Mouse (Mus musculus): ENCODE measurements around the gene Ctse. TPM values are rescaled to one million over a fixed set of nuclear protein-coding genes. Genes with fewer than 3 reads are reported as not detected.

The Ctse gene
- polyA plus RNA-seq, 1 experiment from 2014 or later = not detected

- DNase-seq (ENCODE audit: low spot score) (no peak), ATAC-seq (no peak)
- Histone ChIP-seq H3K27ac (ENCODE audit: low read depth, low read length) (no peak overlapping the region), H3K4me1 (ENCODE audit: control insufficient read depth, insufficient read depth, low read length) (peaks cover 6% of the 10 kb centered on the region; the same call in 1 of the 2 replicates), H3K4me3 (ENCODE audit: low read depth, low read length) (no peak overlapping the region), H3K9me3 (replicated peaks; ENCODE audit: control insufficient read depth, low read length) (no peaks in the 10 kb centered on the region), H3K36me3 (ENCODE audit: control insufficient read depth, insufficient read depth, low read length) (no peaks in the 10 kb centered on the region), H3K27me3 (replicated peaks; ENCODE audit: control insufficient read depth, insufficient read depth, low read length) (no peaks in the 10 kb centered on the region), H3K4me2 (ENCODE audit: low read length) (no peak overlapping the region), H3K9ac (ENCODE audit: low read length) (0 out of 2 replicates have a peak overlapping the region, but pooled peaks have one; percentile 13)
- WGBS = 92% methylated on average over 2 of the region's 2 CpGs
Observed at GRCm38 (mm10) chr1:131660266-131660665, 22.2 kb downstream of the Ctse start.

DNA sequence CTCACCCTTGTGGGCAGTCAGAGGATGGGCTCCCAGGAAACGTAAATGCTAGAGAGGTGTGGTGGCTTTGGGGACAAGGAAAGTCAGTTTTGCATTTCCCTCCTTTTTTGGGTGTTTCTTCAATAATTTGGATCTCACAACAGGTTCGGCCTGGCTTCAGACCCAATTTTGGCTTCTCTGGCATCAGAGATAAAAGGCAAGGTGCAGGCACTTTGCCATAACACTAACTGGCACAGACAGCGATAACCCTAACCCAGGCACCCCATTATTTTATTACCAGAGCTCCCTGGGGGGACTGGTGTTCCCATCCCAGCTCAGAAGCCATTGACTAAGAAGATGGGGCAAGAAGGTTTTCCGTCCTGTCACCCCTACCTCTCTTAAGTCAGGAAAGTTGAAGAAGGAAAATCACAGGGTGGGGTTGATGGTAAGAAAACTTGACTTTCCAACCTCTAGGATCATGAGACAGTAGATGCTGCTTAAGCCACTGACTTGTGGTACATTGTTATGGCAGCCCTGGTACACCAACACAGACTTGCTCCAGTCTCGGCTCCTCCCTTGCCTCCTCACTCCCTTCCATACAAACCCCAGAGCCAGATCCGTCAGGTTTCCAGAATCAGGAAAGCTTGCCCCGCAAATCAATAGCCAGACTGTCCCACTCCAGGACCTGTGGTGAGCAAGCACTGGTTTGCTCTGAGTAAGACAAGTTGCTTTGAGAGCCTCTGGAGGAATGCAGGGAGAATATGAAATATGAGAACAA is 22.8 kb downstream of the Ctse start:
- no peaks in the 10 kb centered on the region for H3K9me3 ChIP-seq (replicated peaks; ENCODE audit: control insufficient read depth, low read length)
- H3K4me1 ChIP-seq (ENCODE audit: control insufficient read depth, insufficient read depth, low read length) = peaks cover 6% of the 10 kb centered on the region; the same call in 1 of the 2 replicates
- H3K4me3 ChIP-seq (ENCODE audit: low read depth, low read length) = no peak overlapping the region
- DNase-seq (ENCODE audit: low spot score) (no peak), ATAC-seq (no peak)
- no peak overlapping the region for H3K4me2 ChIP-seq (ENCODE audit: low read length)
- WGBS = 83% methylated on average over 7 of the region's 7 CpGs
- no peaks in the 10 kb centered on the region for H3K36me3 ChIP-seq (ENCODE audit: control insufficient read depth, insufficient read depth, low read length)
- no peak overlapping the region for H3K27ac ChIP-seq (ENCODE audit: low read depth, low read length)
- no peak overlapping the region for H3K9ac ChIP-seq (ENCODE audit: low read length)
- no peaks in the 10 kb centered on the region for H3K27me3 ChIP-seq (replicated peaks; ENCODE audit: control insufficient read depth, insufficient read depth, low read length)

DNA sequence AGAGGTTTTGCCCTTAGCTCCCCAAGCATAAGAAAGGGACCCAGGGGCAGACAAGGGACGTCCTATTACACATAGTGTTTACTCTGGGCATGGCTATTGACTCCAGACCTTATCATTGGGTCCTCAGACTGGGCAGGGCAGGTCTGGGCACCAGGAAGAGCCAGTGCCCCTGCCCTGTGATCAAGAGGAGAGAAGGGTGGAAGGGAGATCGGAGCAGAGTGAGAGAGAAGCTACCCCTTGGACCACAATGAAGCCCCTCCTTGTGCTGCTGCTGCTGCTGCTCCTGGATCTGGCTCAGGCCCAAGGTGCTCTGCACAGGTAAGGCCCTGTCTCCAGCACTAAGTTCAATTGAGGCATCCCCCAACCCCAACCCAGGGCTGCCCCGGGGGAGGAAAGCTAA is 23.6 kb downstream of the Ctse start:
- no peak overlapping the region for H3K27ac ChIP-seq (ENCODE audit: low read depth, low read length)
- no peaks in the 10 kb centered on the region for H3K9me3 ChIP-seq (replicated peaks; ENCODE audit: control insufficient read depth, low read length)
- H3K4me2 ChIP-seq (ENCODE audit: low read length) = no peak overlapping the region
- H3K4me1 ChIP-seq (ENCODE audit: control insufficient read depth, insufficient read depth, low read length) = peaks cover 6% of the 10 kb centered on the region; the same call in 1 of the 2 replicates
- H3K9ac ChIP-seq (ENCODE audit: low read length) = no peak overlapping the region
- ATAC-seq = no peak
- H3K36me3 ChIP-seq (ENCODE audit: control insufficient read depth, insufficient read depth, low read length) = no peaks in the 10 kb centered on the region
- no peak for DNase-seq (ENCODE audit: low spot score)
- no peaks in the 10 kb centered on the region for H3K27me3 ChIP-seq (replicated peaks; ENCODE audit: control insufficient read depth, insufficient read depth, low read length)
- H3K4me3 ChIP-seq (ENCODE audit: low read depth, low read length) = no peak overlapping the region
- 78% methylated on average over 3 of the region's 3 CpGs for WGBS

DNA sequence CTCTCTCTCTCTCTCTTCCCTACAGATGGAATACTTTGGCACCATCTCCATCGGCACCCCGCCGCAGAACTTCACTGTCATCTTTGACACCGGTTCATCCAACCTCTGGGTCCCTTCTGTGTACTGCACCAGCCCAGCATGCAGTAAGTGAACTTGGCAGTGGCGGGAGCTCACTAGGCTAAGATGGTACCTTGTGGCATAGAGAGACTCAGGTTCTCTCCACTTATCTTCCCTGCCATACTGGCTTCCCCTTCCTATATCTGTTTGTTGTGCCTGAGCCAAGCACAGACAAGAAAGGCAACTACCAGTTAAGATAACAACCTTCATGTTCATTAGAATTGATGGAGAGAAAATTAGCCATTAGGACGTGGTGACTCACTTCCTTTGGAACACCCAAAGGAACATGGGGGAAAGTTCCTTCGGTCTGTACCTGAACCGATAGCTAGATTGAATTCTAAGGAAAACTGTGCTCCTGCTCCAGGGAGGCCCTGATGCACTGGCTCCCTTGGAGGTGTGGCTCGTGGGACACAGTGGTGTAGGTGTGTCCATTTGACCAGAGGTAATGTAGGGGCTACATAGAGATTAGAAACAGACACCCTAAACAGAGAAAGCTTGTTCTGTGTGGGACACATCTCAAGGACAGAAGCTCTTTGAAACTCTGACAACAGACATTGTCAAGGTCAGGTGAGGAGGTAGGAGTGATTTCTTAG is 25.3 kb downstream of the Ctse start:
- H3K9ac ChIP-seq (ENCODE audit: low read length) = no peak overlapping the region
- H3K4me1 ChIP-seq (ENCODE audit: control insufficient read depth, insufficient read depth, low read length) = no peaks in the 10 kb centered on the region
- 90% methylated on average over 9 of the region's 9 CpGs for WGBS
- H3K4me3 ChIP-seq (ENCODE audit: low read depth, low read length) = no peak overlapping the region
- ATAC-seq (no peak), DNase-seq (ENCODE audit: low spot score) (no peak)
- no peaks in the 10 kb centered on the region for H3K27me3 ChIP-seq (replicated peaks; ENCODE audit: control insufficient read depth, insufficient read depth, low read length)
- H3K36me3 ChIP-seq (ENCODE audit: control insufficient read depth, insufficient read depth, low read length) = no peaks in the 10 kb centered on the region
- H3K9me3 ChIP-seq (replicated peaks; ENCODE audit: control insufficient read depth, low read length) = no peaks in the 10 kb centered on the region
- H3K4me2 ChIP-seq (ENCODE audit: low read length) = no peak overlapping the region
- no peak overlapping the region for H3K27ac ChIP-seq (ENCODE audit: low read depth, low read length)

DNA sequence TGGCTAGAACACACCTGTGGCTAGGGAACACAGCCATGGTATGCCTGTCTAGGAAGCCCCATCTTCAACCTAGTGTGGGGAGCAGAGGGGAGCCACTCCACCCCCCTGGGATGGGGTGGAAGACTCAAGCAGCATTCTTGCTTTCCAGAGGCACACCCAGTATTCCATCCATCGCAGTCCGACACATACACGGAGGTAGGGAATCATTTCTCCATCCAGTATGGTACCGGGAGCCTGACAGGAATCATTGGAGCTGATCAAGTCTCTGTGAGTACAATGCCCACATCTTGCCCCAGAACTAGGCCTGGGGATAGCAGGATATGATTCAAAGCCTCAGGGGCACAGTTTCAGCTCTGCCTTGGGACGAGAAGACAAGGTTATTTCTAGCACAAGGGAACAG is 26.0 kb downstream of the Ctse start:
- DNase-seq (ENCODE audit: low spot score) (no peak), ATAC-seq (no peak)
- no peaks in the 10 kb centered on the region for H3K4me1 ChIP-seq (ENCODE audit: control insufficient read depth, insufficient read depth, low read length)
- no peaks in the 10 kb centered on the region for H3K36me3 ChIP-seq (ENCODE audit: control insufficient read depth, insufficient read depth, low read length)
- H3K4me2 ChIP-seq (ENCODE audit: low read length) = no peak overlapping the region
- no peak overlapping the region for H3K27ac ChIP-seq (ENCODE audit: low read depth, low read length)
- H3K4me3 ChIP-seq (ENCODE audit: low read depth, low read length) = no peak overlapping the region
- no peak overlapping the region for H3K9ac ChIP-seq (ENCODE audit: low read length)
- no peaks in the 10 kb centered on the region for H3K9me3 ChIP-seq (replicated peaks; ENCODE audit: control insufficient read depth, low read length)
- no peaks in the 10 kb centered on the region for H3K27me3 ChIP-seq (replicated peaks; ENCODE audit: control insufficient read depth, insufficient read depth, low read length)
- 92% methylated on average over 5 of the region's 5 CpGs for WGBS

DNA sequence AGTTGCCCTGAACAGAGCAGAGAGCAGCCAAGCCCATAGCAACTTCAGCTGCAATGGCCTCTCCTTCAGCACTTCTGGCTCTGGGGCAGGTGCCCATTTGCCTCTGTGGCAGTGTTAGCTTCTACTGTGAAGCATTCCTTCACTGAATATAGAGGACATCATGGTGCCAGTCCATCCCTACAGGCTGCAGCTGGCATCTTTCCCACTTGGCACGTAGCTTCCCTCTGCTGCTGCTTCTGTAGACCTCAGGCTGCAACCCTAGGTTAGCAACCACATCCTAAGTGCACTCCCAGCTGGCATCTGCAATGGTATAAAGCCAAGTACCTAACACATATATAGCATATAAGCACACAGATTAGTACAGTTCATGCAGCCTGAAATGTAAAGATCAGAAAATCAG is 27.8 kb downstream of the Ctse start:
- no peak overlapping the region for H3K4me3 ChIP-seq (ENCODE audit: low read depth, low read length)
- H3K27ac ChIP-seq (ENCODE audit: low read depth, low read length) = no peak overlapping the region
- no peaks in the 10 kb centered on the region for H3K36me3 ChIP-seq (ENCODE audit: control insufficient read depth, insufficient read depth, low read length)
- no peak for DNase-seq (ENCODE audit: low spot score)
- no peak overlapping the region for H3K9ac ChIP-seq (ENCODE audit: low read length)
- H3K4me1 ChIP-seq (ENCODE audit: control insufficient read depth, insufficient read depth, low read length) = no peaks in the 10 kb centered on the region
- H3K27me3 ChIP-seq (replicated peaks; ENCODE audit: control insufficient read depth, insufficient read depth, low read length) = no peaks in the 10 kb centered on the region
- H3K9me3 ChIP-seq (replicated peaks; ENCODE audit: control insufficient read depth, low read length) = no peaks in the 10 kb centered on the region
- WGBS = 62% methylated on average over 1 of the region's 1 CpGs
- no peak for ATAC-seq
- no peak overlapping the region for H3K4me2 ChIP-seq (ENCODE audit: low read length)

DNA sequence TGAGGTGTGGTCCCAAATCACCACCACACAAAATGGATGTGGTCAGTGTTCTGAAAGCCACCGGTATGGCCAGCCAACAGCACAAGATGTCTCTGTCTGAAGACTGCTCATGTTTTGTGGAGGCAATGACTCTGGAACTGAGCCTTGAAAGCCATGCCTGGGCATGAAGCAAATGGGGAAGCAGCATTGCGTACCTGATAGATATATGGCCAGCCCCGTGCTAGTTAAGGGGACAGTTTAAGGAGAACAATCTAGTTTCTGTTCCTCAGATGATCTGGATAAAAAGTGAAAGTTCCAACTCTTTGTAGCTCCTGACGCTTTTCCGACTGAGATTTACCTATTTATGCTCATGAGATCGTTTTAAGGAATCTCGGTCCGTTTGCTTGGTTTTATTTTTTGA is 33.0 kb downstream of the Ctse start:
- no peak overlapping the region for H3K27ac ChIP-seq (ENCODE audit: low read depth, low read length)
- no peak overlapping the region for H3K4me3 ChIP-seq (ENCODE audit: low read depth, low read length)
- no peaks in the 10 kb centered on the region for H3K36me3 ChIP-seq (ENCODE audit: control insufficient read depth, insufficient read depth, low read length)
- 92% methylated on average over 8 of the region's 8 CpGs for WGBS
- no peak overlapping the region for H3K4me2 ChIP-seq (ENCODE audit: low read length)
- no peaks in the 10 kb centered on the region for H3K27me3 ChIP-seq (replicated peaks; ENCODE audit: control insufficient read depth, insufficient read depth, low read length)
- ATAC-seq = no peak
- H3K9me3 ChIP-seq (replicated peaks; ENCODE audit: control insufficient read depth, low read length) = no peaks in the 10 kb centered on the region
- DNase-seq (ENCODE audit: low spot score) = no peak
- H3K4me1 ChIP-seq (ENCODE audit: control insufficient read depth, insufficient read depth, low read length) = no peaks in the 10 kb centered on the region
- H3K9ac ChIP-seq (ENCODE audit: low read length) = no peak overlapping the region

- Histone ChIP-seq H3K36me3 (ENCODE audit: control insufficient read depth, insufficient read depth, low read length) (no peaks in the 10 kb centered on the region), H3K4me1 (ENCODE audit: control insufficient read depth, insufficient read depth, low read length) (no peaks in the 10 kb centered on the region), H3K9ac (ENCODE audit: low read length) (no peak overlapping the region), H3K4me2 (ENCODE audit: low read length) (no peak overlapping the region), H3K27me3 (replicated peaks; ENCODE audit: control insufficient read depth, insufficient read depth, low read length) (no peaks in the 10 kb centered on the region), H3K9me3 (replicated peaks; ENCODE audit: control insufficient read depth, low read length) (no peaks in the 10 kb centered on the region), H3K4me3 (ENCODE audit: low read depth, low read length) (no peak overlapping the region), H3K27ac (ENCODE audit: low read depth, low read length) (no peak overlapping the region)
- 86% methylated on average over 7 of the region's 7 CpGs for WGBS
- ATAC-seq = no peak
- no peak for DNase-seq (ENCODE audit: low spot score)
Observed at GRCm38 (mm10) chr1:131672361-131672760, 34.3 kb downstream of the Ctse start.

DNA sequence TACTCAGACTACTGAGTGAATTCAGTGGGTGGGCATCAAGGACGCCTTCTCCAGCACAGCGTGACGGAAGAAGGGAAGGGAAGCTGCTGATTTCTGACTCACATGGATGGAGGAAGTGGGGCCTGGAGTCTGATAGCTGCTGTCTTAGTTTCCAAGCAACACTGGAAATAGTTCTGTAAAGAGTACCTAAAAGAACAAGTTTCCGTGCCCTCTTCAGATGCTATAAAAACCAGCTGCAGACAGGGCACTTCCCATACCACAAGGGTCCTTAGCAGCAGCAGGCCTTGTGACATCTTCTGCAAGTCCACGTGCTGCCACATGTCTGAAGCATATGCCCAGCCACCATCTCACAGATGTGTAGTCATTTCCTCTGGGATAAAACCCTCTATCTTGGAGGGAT is 41.5 kb downstream of the Ctse start:
- no peaks in the 10 kb centered on the region for H3K4me1 ChIP-seq (ENCODE audit: control insufficient read depth, insufficient read depth, low read length)
- H3K27me3 ChIP-seq (replicated peaks; ENCODE audit: control insufficient read depth, insufficient read depth, low read length) = no peaks in the 10 kb centered on the region
- H3K4me2 ChIP-seq (ENCODE audit: low read length) = no peak overlapping the region
- ATAC-seq (no peak), DNase-seq (ENCODE audit: low spot score) (no peak)
- H3K9me3 ChIP-seq (replicated peaks; ENCODE audit: control insufficient read depth, low read length) = no peaks in the 10 kb centered on the region
- no peak overlapping the region for H3K4me3 ChIP-seq (ENCODE audit: low read depth, low read length)
- no peak overlapping the region for H3K9ac ChIP-seq (ENCODE audit: low read length)
- H3K36me3 ChIP-seq (ENCODE audit: control insufficient read depth, insufficient read depth, low read length) = no peaks in the 10 kb centered on the region
- 90% methylated on average over 5 of the region's 5 CpGs for WGBS
- no peak overlapping the region for H3K27ac ChIP-seq (ENCODE audit: low read depth, low read length)
